Mouse (Mus musculus) liver, adult (tissue): ENCODE results near the gene Csrp1.

ENCODE experiments used
- GATA4 ChIP-seq: IDR thresholded peaks from 2 replicates; pipeline ENCODE4 v1.6.1; 2014; ENCODE audit warnings: mild to moderate bottlenecking, low read length; ENCODE audit not compliant: insufficient replicate concordance

The Csrp1 gene

DNA sequence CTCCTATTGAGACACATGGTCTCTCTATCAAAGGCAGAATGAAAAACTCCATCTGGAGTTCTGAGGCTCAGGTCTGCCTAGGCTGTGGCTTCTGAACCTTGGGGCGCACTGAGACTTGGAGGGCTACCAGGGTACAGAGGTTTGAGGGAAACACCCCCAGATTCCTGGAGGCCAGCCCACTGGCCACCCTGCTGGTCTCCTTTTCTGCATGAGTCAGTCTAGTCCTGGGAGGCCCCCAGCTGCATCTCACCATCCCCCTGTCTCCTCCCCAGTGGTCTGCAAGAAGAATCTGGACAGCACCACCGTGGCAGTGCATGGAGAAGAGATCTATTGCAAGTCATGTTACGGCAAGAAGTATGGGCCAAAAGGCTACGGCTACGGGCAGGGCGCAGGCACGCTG lies 25.1 kb downstream of the Csrp1 start:
- no peak for TF ChIP-seq GATA4

DNA sequence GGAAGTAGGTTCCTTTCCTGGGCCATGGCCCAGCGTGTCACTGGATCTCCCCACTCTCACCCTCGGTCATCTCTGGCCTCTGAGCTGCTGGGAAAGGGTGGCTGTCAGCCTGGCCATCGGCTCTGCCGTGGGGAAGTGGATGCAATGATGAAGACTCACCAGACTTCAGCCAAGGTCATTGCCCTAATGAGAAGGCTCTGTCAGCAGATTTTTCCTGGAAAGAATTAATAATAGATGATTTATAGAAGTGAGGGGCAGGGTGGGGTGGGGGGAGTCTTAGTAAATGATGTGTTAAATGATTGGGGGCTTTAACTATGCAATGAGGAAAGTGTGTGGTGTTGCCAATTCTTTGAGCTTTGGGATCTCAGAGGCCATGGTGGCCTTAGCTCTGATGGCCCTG lies 26.4 kb downstream of the Csrp1 start:
- no peak for TF ChIP-seq GATA4

DNA sequence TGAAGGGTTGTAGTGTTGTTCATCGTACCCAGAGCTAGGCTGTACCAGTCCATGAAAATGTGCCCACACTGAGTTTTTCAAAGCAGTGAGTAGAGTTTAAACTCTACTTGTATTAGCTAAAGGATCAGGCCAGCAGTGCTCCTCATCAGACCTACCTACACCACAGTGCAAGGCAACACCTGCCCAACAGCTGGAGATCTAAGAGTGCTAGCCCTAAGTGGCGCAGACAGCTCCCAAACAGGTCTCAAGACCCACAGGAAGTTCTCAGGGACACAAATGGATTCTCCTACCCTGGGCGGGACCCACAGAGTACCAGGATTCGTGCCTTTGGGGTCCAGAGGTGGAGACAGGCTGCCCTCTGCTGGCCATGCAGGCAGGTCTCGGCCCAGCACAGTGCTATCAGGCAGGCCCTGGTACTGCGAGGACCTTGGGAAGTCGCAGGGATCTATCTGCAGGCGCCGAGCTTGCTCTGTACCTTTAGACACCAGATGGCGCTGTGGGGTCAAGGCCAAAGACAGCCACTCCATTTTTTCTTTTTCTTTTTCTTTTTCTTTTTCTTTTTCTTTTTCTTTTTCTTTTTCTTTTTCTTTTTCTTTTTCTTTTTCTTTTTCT lies 33.0 kb downstream of the Csrp1 start:
- peak; percentile 63; the same call in 1 of the 2 replicates for TF ChIP-seq GATA4

DNA sequence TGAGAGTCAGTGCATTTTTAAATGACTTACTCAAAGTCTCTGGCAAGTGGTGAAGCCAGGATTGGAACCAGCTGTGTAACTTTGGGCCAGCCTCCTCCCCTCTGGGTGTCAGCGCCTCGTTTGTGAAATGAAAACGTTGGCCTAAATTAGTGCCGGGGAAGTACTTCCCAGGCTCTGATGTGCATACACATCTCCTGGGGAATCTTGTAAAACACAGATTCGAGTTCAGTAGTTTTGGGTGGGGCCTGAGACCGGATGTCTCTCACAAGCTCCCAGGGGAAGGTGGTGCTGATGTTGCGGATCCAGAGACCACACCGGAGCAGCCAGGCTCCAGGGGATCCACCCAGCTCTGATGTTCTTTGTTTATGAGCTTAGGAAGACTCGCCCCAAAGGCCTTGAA lies 35.4 kb downstream of the Csrp1 start:
- no peak for TF ChIP-seq GATA4

DNA sequence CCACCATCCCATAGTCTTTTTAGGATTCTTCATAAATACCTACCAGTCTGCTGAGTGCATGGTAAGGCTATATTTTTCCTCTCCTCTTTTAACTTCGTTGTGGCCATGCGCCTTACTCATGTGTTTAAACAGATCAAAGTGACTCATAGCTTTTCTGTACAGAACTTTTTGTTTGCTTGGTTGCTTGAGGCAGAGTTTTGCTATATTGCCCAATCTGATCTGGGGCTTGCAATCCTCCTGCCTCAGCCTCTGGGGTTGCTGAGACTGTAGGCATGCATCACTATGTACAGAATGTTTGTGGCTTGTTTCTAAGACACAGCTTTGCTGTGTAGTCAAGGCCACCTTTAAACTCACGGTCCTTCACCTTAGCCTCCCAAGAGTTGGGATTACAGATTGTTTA lies 36.1 kb downstream of the Csrp1 start:
- TF ChIP-seq GATA4, result no peak

DNA sequence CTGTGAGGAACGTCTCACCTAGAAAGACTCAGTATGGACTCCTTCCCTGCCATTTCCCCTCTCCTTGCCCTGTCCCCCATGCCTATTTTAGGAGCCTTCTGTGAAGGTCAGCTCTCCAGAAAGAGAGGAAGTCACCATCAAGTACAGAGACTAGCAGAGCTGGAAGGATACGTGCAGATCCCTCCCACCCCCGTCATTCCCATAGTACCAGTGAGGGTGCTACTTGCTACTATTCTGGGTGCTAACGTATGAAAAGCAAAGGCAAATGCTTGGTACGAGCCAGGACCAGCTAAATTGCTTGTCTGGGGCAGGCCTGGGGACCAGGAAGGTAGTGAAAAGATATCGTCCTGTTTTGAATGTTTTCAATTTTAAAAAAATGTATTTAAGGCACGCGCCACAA lies 37.4 kb downstream of the Csrp1 start:
- TF ChIP-seq GATA4, result no peak

DNA sequence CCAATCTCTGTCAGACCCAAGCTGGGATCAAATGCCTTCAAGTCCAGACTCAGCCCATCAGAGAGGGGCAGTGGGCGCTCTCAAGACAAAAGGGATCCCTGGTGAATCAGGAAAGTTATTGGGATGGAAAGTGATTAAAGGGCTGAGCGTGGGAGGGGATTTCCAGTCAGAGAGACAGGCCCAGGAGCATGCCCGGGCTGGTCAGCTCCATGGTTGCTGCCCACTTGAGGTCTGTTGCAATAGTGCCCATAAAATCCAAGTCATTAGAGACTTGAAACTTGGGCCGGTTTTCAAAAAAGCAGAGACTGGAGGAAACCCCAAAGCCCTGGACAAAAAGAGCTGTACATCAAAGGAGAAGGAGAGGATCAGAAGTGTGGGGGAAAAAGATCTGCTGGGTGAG lies 39.8 kb downstream of the Csrp1 start:
- TF ChIP-seq GATA4, result no peak

DNA sequence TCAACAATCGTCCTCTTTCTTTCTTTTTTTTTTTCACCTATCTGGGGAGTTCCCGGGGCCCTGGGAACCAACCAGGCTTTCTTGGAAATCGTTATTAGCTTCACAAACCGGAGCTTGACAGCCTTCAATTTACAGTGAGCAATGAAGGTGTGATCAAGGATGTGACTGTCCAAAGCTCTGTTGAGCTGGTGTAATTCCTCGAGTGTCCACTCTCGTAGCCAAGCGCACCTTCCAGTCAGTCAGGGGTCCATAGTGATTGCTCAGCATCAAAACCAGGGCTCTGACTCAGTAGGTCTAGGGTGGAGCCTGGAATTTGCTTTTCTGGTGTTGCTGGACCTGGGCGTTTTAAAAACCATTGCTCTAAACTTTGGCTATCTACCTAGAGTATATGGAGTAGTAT lies 40.4 kb downstream of the Csrp1 start:
- no peak for TF ChIP-seq GATA4

DNA sequence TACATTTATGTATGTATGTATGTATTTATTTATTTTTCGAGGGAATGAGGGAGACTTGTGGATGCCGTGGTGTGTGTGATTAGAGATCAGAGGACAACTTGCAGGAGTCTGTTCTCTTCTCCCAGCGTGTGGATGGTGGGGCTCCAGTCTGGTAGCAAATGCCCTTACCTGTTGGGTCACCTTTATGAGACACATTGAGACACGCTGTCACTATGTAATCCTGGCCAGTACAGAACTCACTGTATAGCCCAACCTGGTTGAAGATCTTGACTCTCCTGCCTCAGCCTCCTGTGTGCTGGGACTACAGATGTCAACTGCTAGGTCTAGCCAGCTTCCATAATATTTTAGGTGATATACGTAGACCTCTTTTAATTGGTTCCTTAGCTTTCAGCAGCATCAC lies 41.9 kb downstream of the Csrp1 start:
- TF ChIP-seq GATA4, result no peak

DNA sequence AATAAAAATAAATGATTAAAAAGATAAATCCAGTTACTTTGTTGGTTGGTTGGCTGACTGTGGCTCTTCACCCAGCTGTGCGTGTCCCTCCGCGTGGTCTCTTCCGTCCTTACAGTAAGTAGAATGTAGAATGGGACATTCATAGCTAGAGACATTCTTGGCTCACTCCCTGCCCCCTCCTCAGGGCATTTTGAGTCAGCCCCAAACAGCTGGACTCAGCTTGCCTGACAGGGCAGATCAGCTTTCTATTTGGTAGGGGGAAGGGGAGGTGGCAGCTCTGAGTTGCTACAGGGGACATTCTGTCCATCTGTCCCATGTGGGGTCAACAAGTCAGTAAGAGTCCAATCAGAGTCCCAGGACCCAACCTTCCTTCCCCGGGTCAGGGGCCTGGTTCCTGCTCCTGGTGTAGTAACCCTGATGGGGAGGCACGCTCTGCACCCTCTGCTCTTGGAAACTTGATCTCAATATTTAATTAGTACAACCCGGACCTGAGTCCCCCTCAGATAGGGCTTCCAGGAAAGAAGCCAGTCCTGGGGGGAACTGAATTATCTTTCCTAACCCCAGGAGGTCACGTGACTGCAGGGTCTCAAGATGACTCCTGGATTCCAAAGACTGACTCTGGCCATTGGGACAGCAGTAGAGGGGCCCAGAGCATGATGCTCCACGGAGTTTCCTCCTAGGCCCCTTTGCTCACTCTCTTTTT lies 43.8 kb downstream of the Csrp1 start:
- no peak for TF ChIP-seq GATA4

DNA sequence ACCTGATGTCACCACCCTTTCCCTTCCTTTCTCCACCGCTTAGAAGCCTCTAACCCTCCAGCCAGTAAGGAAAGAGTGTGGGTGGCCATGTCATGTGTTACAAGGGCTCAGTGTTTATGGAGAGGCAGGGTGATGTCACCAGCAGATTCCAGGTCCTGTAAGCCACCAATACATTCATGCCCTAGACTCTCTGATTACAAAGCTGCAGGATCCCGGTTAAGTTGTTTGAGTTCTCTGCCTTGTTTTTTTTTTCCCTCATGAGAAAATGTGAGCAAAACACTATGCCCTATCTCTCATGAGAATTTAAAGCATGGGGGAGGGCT lies 44.3 kb downstream of the Csrp1 start:
- no peak for TF ChIP-seq GATA4

DNA sequence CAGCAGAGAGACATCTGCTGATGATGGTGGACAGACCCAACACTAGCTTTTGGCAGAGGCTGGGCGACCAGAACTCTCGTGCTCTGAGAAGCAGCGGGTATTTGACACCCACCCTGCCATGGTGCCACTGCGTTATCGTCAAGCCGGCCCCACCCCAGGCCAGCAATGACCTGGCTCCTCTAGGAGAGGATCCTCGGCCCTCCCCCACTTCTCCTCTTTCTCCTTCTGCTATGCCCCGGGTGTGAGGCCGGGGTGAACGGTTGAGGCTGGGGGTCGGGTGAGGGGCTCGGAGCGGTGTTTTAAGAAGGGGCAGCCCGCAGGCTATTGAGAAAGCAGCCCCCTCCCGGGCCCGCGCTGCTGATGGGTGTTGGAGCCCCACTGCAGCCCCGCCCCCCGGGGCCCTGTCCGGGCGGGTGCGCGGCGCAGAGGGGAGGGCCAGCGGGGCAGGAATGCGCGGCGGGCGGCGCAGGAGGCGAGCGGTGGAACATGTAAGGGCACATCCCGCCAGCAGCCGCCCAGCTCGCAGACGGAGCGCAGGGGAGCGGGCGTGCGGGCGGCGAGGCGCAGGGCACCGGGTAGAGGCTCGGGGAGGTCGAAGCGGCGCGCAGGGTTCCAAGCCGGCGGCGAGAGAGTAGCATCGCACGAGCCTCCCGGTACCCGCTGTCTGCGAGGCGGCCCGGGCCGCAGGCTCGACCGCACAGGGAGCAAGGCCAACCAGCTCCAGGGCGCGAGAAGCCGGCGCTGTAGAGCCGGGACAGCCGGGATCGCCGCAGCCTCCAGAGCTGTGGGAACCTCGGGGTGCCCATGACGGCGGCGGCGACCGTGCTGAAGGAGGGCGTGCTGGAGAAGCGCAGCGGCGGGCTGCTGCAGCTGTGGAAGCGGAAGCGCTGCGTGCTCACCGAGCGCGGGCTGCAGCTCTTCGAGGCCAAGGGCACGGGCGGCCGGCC lies 46.1 kb downstream of the Csrp1 start, which contains the start of gene Phlda3:
Gene Phlda3, plus strand, starts transcription at position 475 of the 947 bp plus-strand sequence.
- no peak for TF ChIP-seq GATA4

DNA sequence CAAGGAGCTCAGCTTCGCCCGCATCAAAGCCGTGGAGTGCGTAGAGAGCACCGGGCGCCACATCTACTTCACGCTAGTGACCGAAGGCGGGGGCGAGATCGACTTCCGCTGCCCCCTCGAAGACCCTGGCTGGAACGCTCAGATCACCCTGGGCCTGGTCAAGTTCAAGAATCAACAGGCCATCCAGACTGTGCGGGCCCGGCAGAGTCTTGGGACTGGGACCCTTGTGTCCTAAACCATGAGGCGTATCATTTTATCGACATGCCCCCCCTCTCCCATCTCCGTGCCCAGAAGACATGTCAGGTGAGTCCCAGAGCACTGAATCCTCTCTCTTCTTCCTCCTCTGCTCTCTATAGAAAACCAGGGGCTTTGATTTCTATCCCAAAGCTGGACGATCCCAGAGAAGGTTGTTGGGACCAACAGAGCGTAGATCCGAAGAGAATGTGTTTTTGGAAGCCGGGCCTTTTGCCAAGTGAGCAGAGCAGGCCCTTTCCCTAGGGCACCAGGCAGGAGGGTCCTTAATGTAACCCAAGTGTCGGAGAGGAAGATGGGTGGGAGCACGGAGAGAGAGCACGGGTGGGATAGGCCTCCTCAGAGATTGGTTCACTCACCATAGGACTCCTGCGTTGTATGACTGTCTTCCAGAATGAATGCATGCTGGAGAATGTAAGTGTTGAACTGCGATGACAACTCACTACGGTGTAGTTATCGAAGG lies 46.9 kb downstream of the Csrp1 start:
- TF ChIP-seq GATA4, result no peak

DNA sequence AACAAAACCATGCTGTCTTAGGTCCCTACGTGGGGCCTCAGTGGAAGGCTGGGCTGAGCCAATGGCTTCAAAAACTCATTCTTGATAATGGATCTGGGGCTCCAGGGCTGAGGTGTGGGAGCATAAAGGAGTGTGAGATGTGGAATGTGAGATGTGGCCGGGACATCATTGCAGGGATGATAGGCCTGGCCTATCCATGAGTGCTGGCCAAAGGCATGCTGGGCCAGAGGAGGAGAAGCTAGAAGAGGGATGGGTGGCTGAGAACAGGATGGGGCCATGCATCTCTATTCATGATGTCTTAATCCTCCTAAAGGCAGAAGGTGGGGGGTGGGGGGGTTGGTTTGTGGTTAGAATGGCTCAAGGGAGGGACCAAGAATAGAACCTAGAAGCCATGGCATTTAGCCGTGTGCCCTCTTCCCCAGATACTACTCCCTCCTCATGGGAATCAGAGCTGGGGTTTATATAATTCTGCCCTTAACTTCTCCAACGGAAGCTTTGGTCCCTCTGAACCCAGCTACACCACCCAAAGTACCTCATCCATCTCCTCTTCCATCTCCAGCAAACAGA lies 47.5 kb downstream of the Csrp1 start:
- TF ChIP-seq GATA4, result no peak

DNA sequence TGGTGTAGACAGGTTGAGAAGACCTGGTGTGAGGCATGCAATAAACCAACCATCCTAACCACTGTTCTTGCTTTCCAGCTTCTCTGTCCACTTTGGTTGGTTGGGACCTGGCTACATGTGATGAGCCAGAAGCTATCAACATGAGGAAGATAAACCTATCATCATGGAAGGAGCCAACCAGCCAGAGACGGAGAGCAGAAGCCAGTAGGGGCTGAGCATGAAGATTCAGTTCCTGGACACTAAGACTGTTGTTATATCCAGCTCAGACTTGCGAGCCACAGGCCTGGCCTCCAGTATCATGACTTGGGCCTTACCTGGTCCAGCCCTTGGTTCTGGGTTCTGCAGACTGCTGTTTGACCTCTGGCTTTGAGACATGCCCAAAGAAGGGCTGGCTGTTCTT lies 48.5 kb downstream of the Csrp1 start:
- TF ChIP-seq GATA4, result no peak
